37 mouse cellular contexts compared by ENCODE assay signal in the genomic region with DNA sequence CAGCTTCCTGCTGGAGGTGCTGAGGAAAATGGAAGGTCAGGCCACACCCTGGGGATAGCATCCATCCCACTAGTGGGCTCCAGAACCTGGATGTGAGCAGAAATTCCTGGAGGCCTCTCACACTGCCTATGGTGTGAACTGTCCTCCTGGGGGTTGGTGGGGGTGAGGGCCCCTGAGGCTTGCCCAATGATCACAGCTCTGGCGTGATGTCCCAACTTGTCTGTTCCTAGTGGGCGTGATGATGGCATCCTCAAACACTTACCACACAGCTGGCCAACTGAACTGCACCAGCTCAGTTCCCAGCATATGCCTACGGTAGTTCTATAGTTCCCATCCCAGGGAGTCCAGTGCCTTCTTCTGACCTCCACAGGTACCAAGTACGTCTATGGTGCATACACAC. TPM values are rescaled to one million over a fixed set of nuclear protein-coding genes. Genes with fewer than 3 reads are reported as not detected.
"Had no signal": no experiment of that assay in that cellular context is flagged by ENCODE, and none has a peak within 500 bp of the region (broad histone marks: within the 10 kb centered on the region; RNA-seq: fewer than 3 reads in every experiment).

No protein-coding gene starts in this region.

- H3K9me3 ChIP-seq: heart, embryonic 10.5 days; heart, embryonic 12.5 days; hindbrain, embryonic 12.5 days; intestine, embryonic 15.5 days; limb, embryonic 10.5 days; limb, embryonic 12.5 days had no signal

- H3K4me1 ChIP-seq: heart, embryonic 12.5 days; hindbrain, embryonic 10.5 days; hindbrain, embryonic 12.5 days; intestine, embryonic 15.5 days; limb, embryonic 12.5 days had no signal

- H3K36me3 ChIP-seq: heart, embryonic 10.5 days; heart, embryonic 12.5 days; hindbrain, embryonic 10.5 days; hindbrain, embryonic 12.5 days; intestine, embryonic 15.5 days; limb, embryonic 10.5 days; limb, embryonic 12.5 days had no signal

- H3K9ac ChIP-seq: heart, embryonic 12.5 days; hindbrain, embryonic 12.5 days; hindbrain, embryonic 14.5 days; intestine, embryonic 15.5 days; limb, embryonic 12.5 days had no signal

- H3K27me3 ChIP-seq: heart, embryonic 12.5 days; hindbrain, embryonic 12.5 days; intestine, embryonic 15.5 days; limb, embryonic 12.5 days had no signal

- H3K27ac ChIP-seq: gastrocnemius, adult 2 months; heart, embryonic 10.5 days; hindbrain, embryonic 10.5 days; hindbrain, embryonic 12.5 days; hindbrain, embryonic 14.5 days; intestine, embryonic 15.5 days; layer of hippocampus, adult 2 months; left cerebral cortex, adult 2 months; limb, embryonic 10.5 days; limb, embryonic 12.5 days had no signal

- H3K4me2 ChIP-seq: heart, embryonic 12.5 days; hindbrain, embryonic 12.5 days; hindbrain, embryonic 14.5 days; intestine, embryonic 15.5 days; limb, embryonic 12.5 days had no signal

- H3K4me3 ChIP-seq: gastrocnemius, adult 2 months; heart, embryonic 10.5 days; heart, embryonic 12.5 days; hindbrain, embryonic 10.5 days; hindbrain, embryonic 12.5 days; intestine, embryonic 15.5 days; layer of hippocampus, adult 2 months; left cerebral cortex, adult 2 months; limb, embryonic 10.5 days; limb, embryonic 12.5 days had no signal

- ATAC-seq: hindbrain, embryonic 16.5 days; inflammation-experienced regulatory T-cells, adult 6 months; intestine, embryonic 15.5 days; intestine, postnatal 0 days had no signal

- DNase-seq: gastrocnemius, adult 2 months; gastrocnemius, postnatal 10 days; heart, adult 18-20 months; heart, postnatal 10 days; heart, postnatal 4 days; kidney, adult 18-20 months; kidney, adult 8-10 months; kidney, postnatal 10 days; kidney, postnatal 25 days; kidney, postnatal 4 days; liver had no signal

RNA-seq across cellular contexts. Expression of a gene that starts 5.3 kb away (rescaled TPM):
- total RNA-seq: heart, postnatal 4 days; left cerebral cortex, adult 2 months; left cerebral cortex, postnatal 36 days had no signal
- polyA plus RNA-seq: heart, embryonic 10.5 days; heart, embryonic 12.5 days; hindbrain, embryonic 10.5 days; hindbrain, embryonic 12.5 days; hindbrain, embryonic 14.5 days; inflammation-experienced regulatory T-cells, adult 6 months; kidney, embryonic 14.5 days; limb, embryonic 10.5 days; limb, embryonic 12.5 days had no signal

RNA-seq across cellular contexts. Expression of a gene that starts 28.5 kb away (rescaled TPM):
- total RNA-seq: gastrocnemius, adult 2 months; gastrocnemius, postnatal 10 days; gastrocnemius, postnatal 25 days; heart, adult 18-20 months; heart, adult 8-10 months; heart, postnatal 10 days; heart, postnatal 25 days; heart, postnatal 4 days; layer of hippocampus, adult 2 months; layer of hippocampus, postnatal 10 days; layer of hippocampus, postnatal 25 days; left cerebral cortex, adult 2 months; left cerebral cortex, postnatal 14 days; left cerebral cortex, postnatal 36 days had no signal
- polyA plus RNA-seq: frontal cortex, adult 2 months; heart, embryonic 12.5 days; hindbrain, embryonic 10.5 days; intestine, postnatal 0 days; kidney, embryonic 14.5 days; limb, embryonic 12.5 days; limb, embryonic 14.5 days had no signal

RNA-seq across cellular contexts. Expression of a gene that starts 55.9 kb away (rescaled TPM):
- total RNA-seq: gastrocnemius, postnatal 10 days; gastrocnemius, postnatal 25 days; heart, adult 18-20 months; heart, adult 8-10 months; heart, postnatal 25 days; heart, postnatal 4 days; layer of hippocampus, adult 2 months; layer of hippocampus, postnatal 25 days; left cerebral cortex, adult 2 months; left cerebral cortex, postnatal 14 days; left cerebral cortex, postnatal 36 days had no signal
- polyA plus RNA-seq: heart, embryonic 10.5 days; heart, embryonic 14.5 days; heart, embryonic 16.5 days; hindbrain, embryonic 14.5 days; hindbrain, embryonic 16.5 days; inflammation-experienced regulatory T-cells, adult 6 months; intestine, embryonic 15.5 days; intestine, postnatal 0 days; kidney, embryonic 14.5 days; kidney, embryonic 16.5 days had no signal
